Mouse (Mus musculus): ENCODE data around the gene Ak2. TPM values are rescaled to one million over a fixed set of nuclear protein-coding genes. Genes with fewer than 3 reads are reported as not detected.

Ak2 gene
- polyA plus RNA-seq, 1 experiment from 2014 or later: 81.6 TPM

- Histone ChIP-seq H3K4me1 (ENCODE audit: control insufficient read depth, insufficient read depth, low read length) (peaks cover 5% of the 10 kb centered on the region; the same call in 1 of the 2 replicates), H3K4me2 (ENCODE audit: low read length) (no peak overlapping the region), H3K36me3 (ENCODE audit: control insufficient read depth, insufficient read depth, low read length) (no peaks in the 10 kb centered on the region), H3K9me3 (replicated peaks; ENCODE audit: control insufficient read depth, low read length, poor library complexity, severe bottlenecking) (no peaks in the 10 kb centered on the region), H3K27me3 (ENCODE audit: control insufficient read depth, insufficient read depth, low read depth, low read length) (no peaks in the 10 kb centered on the region), H3K9ac (ENCODE audit: low read depth, low read length) (no peak overlapping the region), H3K4me3 (ENCODE audit: low read depth, low read length) (no peak overlapping the region), H3K27ac (ENCODE audit: low read length) (no peak overlapping the region)
- WGBS: 69% methylated on average over 6 of the region's 6 CpGs
- ATAC-seq: no peak
Observed at GRCm38 (mm10) chr4:129024775-129025174, 33.0 kb downstream of the Ak2 start.

- WGBS: 97% methylated on average over 3 of the region's 3 CpGs
- no peaks in the 10 kb centered on the region for H3K27me3 ChIP-seq (ENCODE audit: control insufficient read depth, insufficient read depth, low read depth, low read length)
- no peaks in the 10 kb centered on the region for H3K4me1 ChIP-seq (ENCODE audit: control insufficient read depth, insufficient read depth, low read length)
- no peak overlapping the region for H3K27ac ChIP-seq (ENCODE audit: low read length)
- no peak overlapping the region for H3K4me3 ChIP-seq (ENCODE audit: low read depth, low read length)
- no peak for ATAC-seq
- H3K4me2 ChIP-seq (ENCODE audit: low read length): no peak overlapping the region
- no peaks in the 10 kb centered on the region for H3K36me3 ChIP-seq (ENCODE audit: control insufficient read depth, insufficient read depth, low read length)
- H3K9ac ChIP-seq (ENCODE audit: low read depth, low read length): no peak overlapping the region
- no peaks in the 10 kb centered on the region for H3K9me3 ChIP-seq (replicated peaks; ENCODE audit: control insufficient read depth, low read length, poor library complexity, severe bottlenecking)
Observed at GRCm38 (mm10) chr4:129025707-129026106, 33.9 kb downstream of the Ak2 start.

- H3K9ac ChIP-seq (ENCODE audit: low read depth, low read length): no peak overlapping the region
- no peak for ATAC-seq
- no peak overlapping the region for H3K27ac ChIP-seq (ENCODE audit: low read length)
- no peak overlapping the region for H3K4me2 ChIP-seq (ENCODE audit: low read length)
- H3K27me3 ChIP-seq (ENCODE audit: control insufficient read depth, insufficient read depth, low read depth, low read length): no peaks in the 10 kb centered on the region
- no peaks in the 10 kb centered on the region for H3K36me3 ChIP-seq (ENCODE audit: control insufficient read depth, insufficient read depth, low read length)
- H3K4me1 ChIP-seq (ENCODE audit: control insufficient read depth, insufficient read depth, low read length): no peaks in the 10 kb centered on the region
- WGBS: 85% methylated on average over 4 of the region's 4 CpGs
- no peaks in the 10 kb centered on the region for H3K9me3 ChIP-seq (replicated peaks; ENCODE audit: control insufficient read depth, low read length, poor library complexity, severe bottlenecking)
- H3K4me3 ChIP-seq (ENCODE audit: low read depth, low read length): no peak overlapping the region
Observed at GRCm38 (mm10) chr4:129030746-129031145, 39.0 kb downstream of the Ak2 start.

- H3K27ac ChIP-seq (ENCODE audit: low read length): no peak overlapping the region
- WGBS: 85% methylated on average over 8 of the region's 8 CpGs
- no peak for ATAC-seq
- no peaks in the 10 kb centered on the region for H3K27me3 ChIP-seq (ENCODE audit: control insufficient read depth, insufficient read depth, low read depth, low read length)
- H3K4me1 ChIP-seq (ENCODE audit: control insufficient read depth, insufficient read depth, low read length): no peaks in the 10 kb centered on the region
- no peaks in the 10 kb centered on the region for H3K36me3 ChIP-seq (ENCODE audit: control insufficient read depth, insufficient read depth, low read length)
- H3K9ac ChIP-seq (ENCODE audit: low read depth, low read length): no peak overlapping the region
- no peaks in the 10 kb centered on the region for H3K9me3 ChIP-seq (replicated peaks; ENCODE audit: control insufficient read depth, low read length, poor library complexity, severe bottlenecking)
- H3K4me2 ChIP-seq (ENCODE audit: low read length): no peak overlapping the region
- no peak overlapping the region for H3K4me3 ChIP-seq (ENCODE audit: low read depth, low read length)
Observed at GRCm38 (mm10) chr4:129031408-129031965, 39.7 kb downstream of the Ak2 start.

- Histone ChIP-seq H3K4me3 (ENCODE audit: low read depth, low read length) (no peak overlapping the region), H3K9me3 (replicated peaks; ENCODE audit: control insufficient read depth, low read length, poor library complexity, severe bottlenecking) (no peaks in the 10 kb centered on the region), H3K4me1 (ENCODE audit: control insufficient read depth, insufficient read depth, low read length) (no peaks in the 10 kb centered on the region), H3K27ac (ENCODE audit: low read length) (no peak overlapping the region), H3K27me3 (ENCODE audit: control insufficient read depth, insufficient read depth, low read depth, low read length) (no peaks in the 10 kb centered on the region), H3K4me2 (ENCODE audit: low read length) (no peak overlapping the region), H3K9ac (ENCODE audit: low read depth, low read length) (no peak overlapping the region), H3K36me3 (ENCODE audit: control insufficient read depth, insufficient read depth, low read length) (no peaks in the 10 kb centered on the region)
- no peak for ATAC-seq
- 77% methylated on average over 11 of the region's 11 CpGs for WGBS
Observed at GRCm38 (mm10) chr4:129032133-129032962, 40.6 kb downstream of the Ak2 start.

- Histone ChIP-seq H3K4me2 (ENCODE audit: low read length) (no peak overlapping the region), H3K27ac (ENCODE audit: low read length) (no peak overlapping the region), H3K4me3 (ENCODE audit: low read depth, low read length) (no peak overlapping the region), H3K27me3 (ENCODE audit: control insufficient read depth, insufficient read depth, low read depth, low read length) (no peaks in the 10 kb centered on the region), H3K9me3 (replicated peaks; ENCODE audit: control insufficient read depth, low read length, poor library complexity, severe bottlenecking) (no peaks in the 10 kb centered on the region), H3K4me1 (ENCODE audit: control insufficient read depth, insufficient read depth, low read length) (no peaks in the 10 kb centered on the region), H3K9ac (ENCODE audit: low read depth, low read length) (no peak overlapping the region), H3K36me3 (ENCODE audit: control insufficient read depth, insufficient read depth, low read length) (no peaks in the 10 kb centered on the region)
- ATAC-seq: no peak
- WGBS: 36% methylated on average over 17 of the region's 17 CpGs
Observed at GRCm38 (mm10) chr4:129032963-129033951, 41.5 kb downstream of the Ak2 start.

GRCm38 (mm10) chr4:129034224-129034623, 42.5 kb downstream of the Ak2 start:
- ATAC-seq: no peak
- no peaks in the 10 kb centered on the region for H3K27me3 ChIP-seq (ENCODE audit: control insufficient read depth, insufficient read depth, low read depth, low read length)
- H3K36me3 ChIP-seq (ENCODE audit: control insufficient read depth, insufficient read depth, low read length): no peaks in the 10 kb centered on the region
- H3K9ac ChIP-seq (ENCODE audit: low read depth, low read length): no peak overlapping the region
- H3K9me3 ChIP-seq (replicated peaks; ENCODE audit: control insufficient read depth, low read length, poor library complexity, severe bottlenecking): no peaks in the 10 kb centered on the region
- 96% methylated on average over 3 of the region's 3 CpGs for WGBS
- no peak overlapping the region for H3K4me2 ChIP-seq (ENCODE audit: low read length)
- no peak overlapping the region for H3K4me3 ChIP-seq (ENCODE audit: low read depth, low read length)
- H3K4me1 ChIP-seq (ENCODE audit: control insufficient read depth, insufficient read depth, low read length): no peaks in the 10 kb centered on the region
- H3K27ac ChIP-seq (ENCODE audit: low read length): no peak overlapping the region

GRCm38 (mm10) chr4:129034706-129035660, 43.2 kb downstream of the Ak2 start:
- no peaks in the 10 kb centered on the region for H3K4me1 ChIP-seq (ENCODE audit: control insufficient read depth, insufficient read depth, low read length)
- ATAC-seq: no peak
- H3K4me2 ChIP-seq (ENCODE audit: low read length): no peak overlapping the region
- no peak overlapping the region for H3K9ac ChIP-seq (ENCODE audit: low read depth, low read length)
- H3K27me3 ChIP-seq (ENCODE audit: control insufficient read depth, insufficient read depth, low read depth, low read length): no peaks in the 10 kb centered on the region
- no peaks in the 10 kb centered on the region for H3K9me3 ChIP-seq (replicated peaks; ENCODE audit: control insufficient read depth, low read length, poor library complexity, severe bottlenecking)
- no peaks in the 10 kb centered on the region for H3K36me3 ChIP-seq (ENCODE audit: control insufficient read depth, insufficient read depth, low read length)
- H3K4me3 ChIP-seq (ENCODE audit: low read depth, low read length): no peak overlapping the region
- 58% methylated on average over 13 of the region's 13 CpGs for WGBS
- no peak overlapping the region for H3K27ac ChIP-seq (ENCODE audit: low read length)

All from midbrain, embryonic 16.5 days (tissue).